Mouse (Mus musculus) ES-E14 (cell line): Measurements from ENCODE around the gene Ncoa5. TPM values are rescaled to one million over a fixed set of nuclear protein-coding genes. Genes with fewer than 3 reads are reported as not detected.
A peak's percentile ranks its signal among the peaks of the same experiment; 100 is the strongest.

Source experiments
- DNase-seq: peaks from one replicate; pipeline ENCODE4 v3.0.0-alpha.2; 2013; ENCODE audit warnings: low read depth, low spot score
- H3K27ac ChIP-seq: 2 replicates; pipeline ENCODE4 v1.5.1; 2012; ENCODE audit warnings: low read depth, mild to moderate bottlenecking, low read length, moderate library complexity, mixed read lengths; ENCODE audit not compliant: poor library complexity, insufficient read depth, severe bottlenecking
- H3K36me3 ChIP-seq: 2 replicates; pipeline ENCODE4 v1.6.1; 2012; ENCODE audit warnings: mild to moderate bottlenecking, low read length, moderate library complexity, mixed read lengths; ENCODE audit not compliant: control insufficient read depth, poor library complexity, insufficient read depth, severe bottlenecking
- H3K4me1 ChIP-seq, 2 experiments: fragments of 150-350 bp in 1 of 2; sonication (generic) in 1 of 2; 2 replicates each; pipeline ENCODE4 v1.6.1; 2012; ENCODE audit warnings: low read length in 2 of 2, mild to moderate bottlenecking in 1 of 2, mixed read lengths in 1 of 2; ENCODE audit not compliant: control insufficient read depth in 2 of 2, insufficient read depth in 2 of 2, poor library complexity in 1 of 2
- H3K4me3 ChIP-seq, 2 experiments: fragments of 150-350 bp in 1 of 2; sonication (generic) in 1 of 2; 2 replicates each; pipeline ENCODE4 v1.5.1; 2012; ENCODE audit warnings: low read length in 2 of 2, low read depth in 1 of 2, mild to moderate bottlenecking in 1 of 2, mixed read lengths in 1 of 2; ENCODE audit not compliant: insufficient read depth in 1 of 2, poor library complexity in 1 of 2, severe bottlenecking in 1 of 2
- H3K9ac ChIP-seq: 2 replicates; pipeline ENCODE4 v1.6.1; 2012; ENCODE audit warnings: low read depth, mild to moderate bottlenecking, low read length, mixed read lengths; ENCODE audit not compliant: poor library complexity, insufficient read depth, severe bottlenecking
- H3K9me3 ChIP-seq: fragments of 150-350 bp; sonication (generic); 2 replicates; pipeline ENCODE4 v1.6.1; 2012; ENCODE audit warnings: low read depth, mild to moderate bottlenecking, low read length; ENCODE audit not compliant: control insufficient read depth, insufficient read depth
- CHD2 ChIP-seq: IDR thresholded peaks from 2 replicates; pipeline ENCODE4 v1.6.1; 2014; ENCODE audit warnings: mild to moderate bottlenecking, low read depth, low read length, inconsistent platforms
- HCFC1 ChIP-seq: IDR thresholded peaks from 2 replicates; pipeline ENCODE4 v1.6.1; 2012; ENCODE audit warnings: low read length, inconsistent platforms, borderline replicate concordance; ENCODE audit not compliant: insufficient read depth
- MAFK ChIP-seq: IDR thresholded peaks from 2 replicates; pipeline ENCODE4 v1.6.1; 2014; ENCODE audit warnings: mild to moderate bottlenecking, low read depth, low read length, inconsistent platforms; ENCODE audit not compliant: insufficient read depth
- ZC3H11A ChIP-seq: IDR thresholded peaks from 2 replicates; pipeline ENCODE4 v1.6.1; 2012; ENCODE audit warnings: low read depth, mild to moderate bottlenecking, inconsistent platforms, low read length, borderline replicate concordance
- ZNF384 ChIP-seq: IDR thresholded peaks from 2 replicates; pipeline ENCODE4 v1.6.1; 2012; ENCODE audit warnings: low read depth, low read length, inconsistent platforms
- in situ Hi-C, 2 experiments: fragments of 600-800 bp; cut with MboI; formaldehyde crosslinking; loops; one replicate each; pipeline ENCODE4 v1.15.1; 2025; ENCODE audit warnings: low sequenced_read_pairs in 2 of 2, inconsistent platforms in 1 of 2; ENCODE audit not compliant: unreplicated experiment in 2 of 2
- total RNA-seq: library from RNA; depleted of rRNA; stranded (reverse); fragments of 300-350 nt; gene quantifications from 2 replicates; pipeline ENCODE4 v1.2.3, GENCODE M21; 2012

Ncoa5 gene
- total RNA-seq, 1 experiment, result 26.0 TPM

GRCm38 (mm10) chr2:165073381-165073781 is 38.7 kb upstream of the Ncoa5 start:
- Histone ChIP-seq H3K9me3 (no peaks in the 10 kb centered on the region), H3K9ac (no peak overlapping the region), H3K36me3 (no peaks in the 10 kb centered on the region), H3K27ac (no peak overlapping the region), H3K4me3 (no peak overlapping the region), H3K4me1 (peaks cover 0 to 19% of the 10 kb centered on the region in 2 experiments; a peak in 1 of 4 replicates)
- no peak for DNase-seq
- in situ Hi-C loops, result loop anchor here (5.0 to 10.0 kb wide), 3 partner anchors 199 to 271 kb away; partner anchors contain the start of gene Slc35c2 (in 1 of the 2)
- TF ChIP-seq MAFK, result no peak
- no peak for TF ChIP-seq CHD2
- no peak for TF ChIP-seq HCFC1
- no peak for TF ChIP-seq ZC3H11A
- TF ChIP-seq ZNF384, result no peak

GRCm38 (mm10) chr2:165070096-165070816 is 35.6 kb upstream of the Ncoa5 start:
- no peaks in the 10 kb centered on the region for H3K36me3 ChIP-seq
- H3K9ac ChIP-seq, result no peak overlapping the region
- H3K4me1 ChIP-seq, result peaks cover 0 to 15% of the 10 kb centered on the region in 2 experiments; a peak in 1 of 4 replicates
- in situ Hi-C loops, result loop anchor here (5.0 to 10.0 kb wide), 3 partner anchors 202 to 275 kb away; partner anchors contain the start of gene Slc35c2 (in 1 of the 2)
- TF ChIP-seq CHD2 (no peak), ZNF384 (no peak), ZC3H11A (peak; percentile 71), HCFC1 (no peak), MAFK (no peak)
- H3K9me3 ChIP-seq, result no peaks in the 10 kb centered on the region
- H3K27ac ChIP-seq, result no peak overlapping the region
- DNase-seq, result peak; percentile 59
- peak overlapping the region in 1 of 2 experiments; percentile 25; a peak in 3 of 4 replicates for H3K4me3 ChIP-seq

GRCm38 (mm10) chr2:165068806-165069205 is 34.1 kb upstream of the Ncoa5 start:
- no peak for DNase-seq
- TF ChIP-seq HCFC1 (no peak), MAFK (no peak)
- in situ Hi-C loops, result no loop called here

GRCm38 (mm10) chr2:165064489-165064888 is 29.8 kb upstream of the Ncoa5 start:
- H3K36me3 ChIP-seq, result no peaks in the 10 kb centered on the region
- H3K4me1 ChIP-seq, result no peaks in the 10 kb centered on the region; a peak in 1 of 4 replicates
- H3K9ac ChIP-seq, result no peak overlapping the region
- no peaks in the 10 kb centered on the region for H3K9me3 ChIP-seq
- no peak for DNase-seq
- TF ChIP-seq CHD2, result no peak
- no peak for TF ChIP-seq ZNF384
- no peak for TF ChIP-seq MAFK
- TF ChIP-seq HCFC1, result no peak
- TF ChIP-seq ZC3H11A, result no peak
- no peak overlapping the region for H3K27ac ChIP-seq
- no peak overlapping the region for H3K4me3 ChIP-seq
- in situ Hi-C loops, result no loop called here

More at GRCm38 (mm10) chr2:165068806-165069205, 34.1 kb upstream of the Ncoa5 start:
- H3K4me1 ChIP-seq, result peaks cover 0 to 7% of the 10 kb centered on the region in 2 experiments; a peak in 1 of 4 replicates
- no peak overlapping the region for H3K9ac ChIP-seq
- no peak overlapping the region for H3K27ac ChIP-seq
- no peak overlapping the region for H3K4me3 ChIP-seq
- H3K9me3 ChIP-seq, result no peaks in the 10 kb centered on the region
- H3K36me3 ChIP-seq, result no peaks in the 10 kb centered on the region
